Mouse (Mus musculus) heart, postnatal 36 days (tissue): ENCODE results near the gene Olfr1045. TPM values are rescaled to one million over a fixed set of nuclear protein-coding genes. Genes with fewer than 3 reads are reported as not detected.
"Not testable (repeated sequence)": the region's sequence is repeated elsewhere in the genome, so short reads cannot be mapped to it uniquely, and the experiment has no call there.

Source experiments
- DNase-seq, 2 experiments: peaks; one replicate each; pipeline ENCODE4 v3.0.0; 2021 to 2022
- intact Hi-C: fragments of 180-260 bp; cut with DNase I; formaldehyde crosslinking; loops from one replicate; pipeline ENCODE4 v1.15.1; 2025
- total RNA-seq, 2 experiments: library from RNA; stranded (reverse); gene quantifications; 2 replicates each; pipeline ENCODE4 v1.2.3; 2021

Gene Olfr1045
- total RNA-seq: not detected

DNA sequence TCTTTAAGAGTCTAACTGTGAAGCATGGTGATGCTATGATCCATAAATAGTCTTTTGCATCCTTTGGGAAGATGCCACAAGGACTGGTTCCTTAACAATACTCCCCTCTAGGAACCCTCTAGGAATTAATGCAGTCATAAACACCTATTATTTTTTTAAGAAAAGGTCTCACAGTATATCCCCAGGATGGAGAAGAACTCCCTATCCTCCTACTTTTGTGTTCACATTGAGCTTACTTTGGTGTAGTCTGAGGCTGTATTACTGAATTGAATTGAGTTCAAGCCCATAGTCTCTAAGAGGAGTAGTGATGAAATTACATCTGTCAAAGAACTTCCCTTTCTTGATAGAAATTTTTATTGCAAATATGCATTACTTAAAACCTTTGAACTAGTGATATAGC lies at the start of gene Olfr1045:
Gene Olfr1045, minus strand, starts transcription at position 101 of the 400 bp plus-strand sequence.
- DNase-seq: no peak
- intact Hi-C loops: no loop called here

DNA sequence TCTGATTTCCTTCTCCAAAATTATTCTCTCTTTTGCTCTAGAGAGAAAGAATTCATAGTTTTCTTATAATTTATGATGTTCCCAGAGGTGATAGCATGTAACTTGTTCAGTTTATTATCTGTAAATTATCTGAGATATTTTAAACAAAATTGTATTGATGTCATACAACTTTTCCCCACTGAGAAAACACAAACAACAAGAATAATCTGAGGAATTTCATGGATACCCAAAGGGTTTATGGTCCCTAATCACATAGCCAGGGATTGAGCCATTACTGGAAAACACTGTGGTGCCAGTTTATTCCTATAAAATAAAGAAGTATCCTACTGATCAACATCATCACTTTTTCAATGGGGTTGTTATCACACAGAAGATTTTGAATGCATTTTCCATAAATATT lies 37.4 kb upstream of the Olfr1045 start, which contains the start of gene Olfr1048:
Gene Olfr1048, minus strand, starts transcription at position 101 of the 400 bp plus-strand sequence.
- DNase-seq: no peak
- intact Hi-C loops: no loop called here

DNA sequence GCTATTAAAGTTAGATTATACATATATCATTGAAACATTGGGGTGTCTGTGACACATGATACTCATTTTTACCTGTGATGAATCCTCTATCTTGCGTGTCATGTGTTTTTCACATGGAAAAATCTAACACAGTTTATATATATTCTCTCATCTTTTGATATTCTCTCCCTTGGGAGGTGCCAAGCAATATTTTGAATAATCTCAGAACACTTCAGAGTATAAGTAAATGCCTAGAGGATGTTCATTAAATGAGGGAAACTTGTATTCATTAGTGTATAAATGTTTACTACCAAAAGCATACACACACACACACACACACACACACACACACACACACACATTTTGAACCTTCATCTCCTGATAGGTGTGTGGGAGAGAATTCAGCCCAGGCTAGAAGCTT lies 28.5 kb upstream of the Olfr1045 start, which contains the start of gene Olfr1047:
Gene Olfr1047, minus strand, starts transcription at position 101 of the 400 bp plus-strand sequence.
- DNase-seq: no peak
- intact Hi-C loops: no loop called here

DNA sequence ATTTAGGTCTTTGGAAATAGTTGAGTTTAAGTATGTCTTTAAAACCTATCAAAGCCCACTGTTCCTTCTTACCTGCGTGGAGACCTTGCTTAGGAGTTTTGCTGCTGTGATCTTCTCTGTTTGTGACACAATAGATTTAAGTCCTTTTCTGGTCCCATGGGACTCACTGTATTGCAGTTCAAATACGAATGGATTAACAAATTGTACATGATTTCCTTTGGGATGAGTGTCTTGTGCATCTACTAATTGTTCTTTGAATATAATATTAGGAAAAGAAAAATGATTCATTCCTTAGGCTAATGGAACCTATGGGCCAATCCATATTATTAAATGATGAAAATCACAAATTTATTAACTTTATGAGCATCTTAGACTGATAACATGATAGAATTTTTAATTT lies 16.4 kb upstream of the Olfr1045 start, which contains the start of gene Olfr1046:
Gene Olfr1046, minus strand, starts transcription at position 101 of the 400 bp plus-strand sequence.
- no peak for DNase-seq
- intact Hi-C loops: no loop called here

DNA sequence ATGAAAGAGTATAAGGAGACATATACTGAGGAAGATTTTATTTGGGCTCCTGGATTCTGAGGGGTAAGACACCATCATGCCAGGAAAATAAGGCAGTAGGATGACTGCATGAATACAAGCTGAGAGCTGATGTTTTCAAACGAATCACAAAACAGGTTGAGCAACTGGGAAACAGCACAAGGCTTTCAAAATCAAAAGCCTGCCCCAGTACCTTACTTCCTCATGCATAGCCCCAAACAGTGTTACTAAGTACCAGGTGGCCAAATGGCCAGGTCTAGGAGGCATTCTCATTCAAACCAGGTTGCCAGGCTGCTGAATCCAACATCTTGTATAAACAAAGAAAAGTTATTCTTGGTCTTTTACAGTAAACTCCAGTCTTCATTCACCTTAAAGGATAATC lies 6.9 kb downstream of the Olfr1045 start:
- intact Hi-C loops: no loop called here
- DNase-seq: no peak

DNA sequence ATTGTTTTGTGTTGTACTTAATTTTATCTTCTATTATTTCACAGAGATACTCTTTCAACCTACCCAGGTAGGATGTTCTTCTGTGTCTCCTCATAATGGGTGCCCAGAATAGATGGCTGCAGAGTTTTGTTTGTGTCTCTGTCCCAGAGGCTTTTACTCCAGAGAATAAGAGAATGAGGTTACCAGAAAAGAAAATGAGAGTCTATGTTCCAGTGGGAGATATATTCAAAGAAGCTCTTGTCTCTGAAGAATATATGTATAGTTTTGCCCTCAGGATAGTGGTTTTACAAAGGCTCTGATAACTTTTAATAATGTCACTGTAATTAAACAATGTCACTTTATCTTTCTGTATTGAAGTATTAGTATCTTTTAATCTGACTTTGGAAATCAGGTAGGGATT lies 17.2 kb downstream of the Olfr1045 start, which contains the start of gene Olfr52:
Gene Olfr52, minus strand, starts transcription at position 101 of the 400 bp plus-strand sequence.
- DNase-seq: no peak
- intact Hi-C loops: no loop called here

DNA sequence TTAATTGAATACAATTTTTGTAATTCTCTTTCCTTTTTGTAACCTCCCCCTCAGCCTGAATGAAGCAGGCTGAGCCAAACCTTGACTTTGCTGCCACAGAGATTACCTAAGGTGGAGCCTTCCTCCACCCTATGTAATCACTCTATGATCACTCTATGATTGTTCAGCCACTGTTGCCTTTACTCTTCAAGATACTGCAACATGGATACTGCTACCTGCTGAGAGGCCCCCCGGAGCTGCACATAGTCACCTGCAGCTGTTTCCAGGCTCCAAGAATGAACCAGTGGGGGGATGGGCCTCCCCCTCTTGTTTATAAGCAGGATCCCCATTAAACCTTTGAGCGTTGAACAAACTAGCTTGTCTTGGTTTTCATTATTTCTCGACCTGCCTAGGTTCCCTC lies 22.9 kb downstream of the Olfr1045 start:
- DNase-seq: no peak
- intact Hi-C loops: no loop called here

DNA sequence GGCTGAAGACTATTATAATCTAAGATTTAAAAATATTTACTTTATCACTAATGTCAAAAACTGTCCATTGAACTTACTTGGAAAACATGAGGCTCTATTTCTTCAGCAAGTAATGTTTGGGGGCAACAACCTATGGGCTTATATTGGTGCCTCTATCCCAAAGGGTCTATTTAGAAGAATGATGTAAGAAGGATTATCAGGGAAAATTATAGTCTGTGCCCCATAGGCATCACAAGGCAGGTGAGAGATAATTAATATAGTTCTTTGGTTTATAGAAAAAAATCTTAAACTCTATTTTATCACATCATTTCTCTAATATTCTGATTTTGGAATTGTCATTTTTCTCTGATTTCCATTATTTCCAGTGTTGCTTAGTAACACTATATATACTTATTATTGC lies 25.1 kb downstream of the Olfr1045 start, which contains the start of gene Olfr1044:
Gene Olfr1044, minus strand, starts transcription at position 101 of the 400 bp plus-strand sequence.
- intact Hi-C loops: no loop called here
- no peak for DNase-seq

DNA sequence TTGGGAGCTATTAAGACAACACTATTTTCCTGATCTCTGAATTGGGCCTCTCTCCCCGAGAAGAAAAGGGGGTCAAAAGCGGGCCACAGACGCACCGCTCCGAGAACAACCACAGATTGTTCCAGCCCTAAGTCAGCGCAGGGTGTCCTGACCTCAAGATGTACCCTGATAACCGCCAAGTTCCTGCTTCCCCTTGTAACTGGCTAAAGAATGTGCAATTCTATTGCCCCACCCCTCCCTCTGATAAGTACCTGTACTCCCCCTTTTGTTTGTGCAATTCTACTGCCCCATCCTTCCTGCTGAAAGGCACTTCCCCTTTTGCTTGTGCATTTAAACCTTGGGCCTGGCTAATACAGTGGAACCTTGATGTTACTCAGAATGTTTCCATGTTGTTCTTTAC lies 27.4 kb downstream of the Olfr1045 start:
- DNase-seq, intact Hi-C loops: not testable (repeated sequence)

DNA sequence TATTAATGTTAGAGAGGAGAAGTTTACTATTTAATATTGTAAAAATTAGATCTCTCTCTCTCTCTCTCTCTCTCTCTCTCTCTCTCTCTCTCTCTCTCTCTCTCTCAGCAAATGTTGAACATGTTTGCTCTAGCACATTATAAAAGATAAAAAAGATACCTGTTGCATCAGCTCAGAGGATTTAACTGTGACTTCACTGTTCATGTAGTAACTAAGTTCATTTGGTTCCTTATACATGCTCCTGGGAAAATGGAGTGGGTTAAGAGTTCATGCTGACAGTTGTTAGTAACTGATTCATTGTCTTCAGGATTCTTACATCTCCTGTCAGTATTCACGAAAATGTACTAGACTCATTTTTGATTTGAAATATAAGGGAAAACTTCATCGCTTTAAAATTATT lies 35.4 kb downstream of the Olfr1045 start, which contains the start of gene Olfr1043:
Gene Olfr1043, minus strand, starts transcription at position 101 of the 400 bp plus-strand sequence.
- DNase-seq: no peak
- intact Hi-C loops: no loop called here

DNA sequence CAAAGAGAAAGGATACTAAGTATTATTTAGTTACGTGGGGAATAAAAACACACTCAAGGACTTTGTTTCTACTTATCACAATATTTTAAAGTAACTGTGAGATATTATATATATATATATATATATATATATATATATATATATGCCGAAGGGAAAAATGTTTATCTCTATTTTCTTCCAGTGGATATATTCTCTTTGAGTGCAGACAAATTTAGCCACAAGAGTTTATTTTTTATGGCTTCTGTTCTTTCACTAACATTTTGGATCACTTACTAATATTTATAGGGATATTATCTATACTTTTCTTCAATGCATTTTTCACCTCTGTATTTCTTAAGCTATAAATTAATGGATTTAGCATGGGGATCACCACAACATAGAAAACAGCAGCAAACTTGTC lies 41.1 kb downstream of the Olfr1045 start, which contains the start of gene Olfr1042:
Gene Olfr1042, minus strand, starts transcription at position 101 of the 400 bp plus-strand sequence.
- DNase-seq: no peak

DNA sequence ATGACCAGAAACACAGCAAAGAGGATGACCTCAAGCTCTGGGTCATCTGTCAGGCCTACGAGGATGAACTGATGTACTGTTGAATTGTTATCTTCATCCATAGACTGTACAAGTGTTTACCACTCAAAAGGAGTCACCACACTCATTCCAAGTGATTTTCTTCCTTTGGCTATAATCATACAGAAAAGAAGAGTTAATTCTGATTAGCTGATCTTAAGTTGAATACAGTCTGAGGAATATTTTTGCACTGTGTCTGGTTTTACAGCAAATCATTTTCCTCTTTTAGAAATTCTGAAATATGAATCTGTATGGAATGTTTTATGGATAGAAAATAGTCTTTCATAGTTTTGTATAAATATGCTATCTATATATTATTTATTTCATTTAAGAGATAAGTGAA lies 56.2 kb downstream of the Olfr1045 start, which contains the start of gene Olfr1040:
Gene Olfr1040, minus strand, starts transcription at position 101 of the 400 bp plus-strand sequence.
- intact Hi-C loops: no loop called here
- no peak for DNase-seq

More for the DNA sequence above, 41.1 kb downstream of the Olfr1045 start, which contains the start of gene Olfr1042:
- intact Hi-C loops: no loop called here

Other genes starting within 250 kb of the Olfr1045 start
- not detected for gene Olfr1029, start 229.1 kb downstream of the Olfr1045 start, total RNA-seq
- gene Olfr1030, start 223.7 kb downstream of the Olfr1045 start, total RNA-seq: not detected
- not detected for gene Olfr1031, start 212.7 kb downstream of the Olfr1045 start, total RNA-seq
- not detected for gene Olfr1032, start 197.5 kb downstream of the Olfr1045 start, total RNA-seq
- gene Olfr1033, start 182.4 kb downstream of the Olfr1045 start, total RNA-seq: 1 to 10 TPM; 1.6 to 7.4 TPM
- under 1 TPM; 0.08 to 0.11 TPM for gene Olfr1034, start 157.1 kb downstream of the Olfr1045 start, total RNA-seq
- not detected for gene Olfr1036, start 129.0 kb downstream of the Olfr1045 start, total RNA-seq
- gene Olfr1037, start 115.6 kb downstream of the Olfr1045 start, total RNA-seq: not detected
- gene Olfr1039, start 67.1 kb downstream of the Olfr1045 start, total RNA-seq: not detected
- not detected for gene Olfr1040, start 56.3 kb downstream of the Olfr1045 start, total RNA-seq
- not detected for gene Olfr1042, start 41.2 kb downstream of the Olfr1045 start, total RNA-seq
- gene Olfr1043, start 35.5 kb downstream of the Olfr1045 start, total RNA-seq: not detected
- gene Olfr1044, start 25.2 kb downstream of the Olfr1045 start, total RNA-seq: not detected
- gene Olfr52, start 17.3 kb downstream of the Olfr1045 start, total RNA-seq: not detected
- not detected for gene Olfr1046, start 16.3 kb upstream of the Olfr1045 start, total RNA-seq
- not detected for gene Olfr1047, start 28.4 kb upstream of the Olfr1045 start, total RNA-seq
- gene Olfr1048, start 37.3 kb upstream of the Olfr1045 start, total RNA-seq: not detected
- gene Olfr1049, start 55.3 kb upstream of the Olfr1045 start, total RNA-seq: not detected
- not detected for gene Olfr1051, start 76.1 kb upstream of the Olfr1045 start, total RNA-seq
- gene Olfr1052, start 89.4 kb upstream of the Olfr1045 start, total RNA-seq: not detected
- not detected for gene Olfr1053, start 112.3 kb upstream of the Olfr1045 start, total RNA-seq
- not detected for gene Olfr1054, start 132.4 kb upstream of the Olfr1045 start, total RNA-seq
- gene Olfr1055, start 147.3 kb upstream of the Olfr1045 start, total RNA-seq: not detected
- not detected for gene Olfr1056, start 159.5 kb upstream of the Olfr1045 start, total RNA-seq
- gene Olfr1057, start 175.4 kb upstream of the Olfr1045 start, total RNA-seq: not detected
- not detected for gene Olfr1058, start 185.6 kb upstream of the Olfr1045 start, total RNA-seq
- not detected for gene Olfr1061, start 211.0 kb upstream of the Olfr1045 start, total RNA-seq
- gene Olfr1062, start 223.7 kb upstream of the Olfr1045 start, total RNA-seq: not detected
- gene Olfr1065, start 247.6 kb upstream of the Olfr1045 start, total RNA-seq: not detected